Mouse (Mus musculus) splenic B cell, adult 2 months (primary cell): ENCODE data around the gene Dolk.

Experiments used
- DNase-seq: peaks from one replicate; pipeline ENCODE4 v3.0.0-alpha.2; 2011; ENCODE audit warnings: low read depth, low spot score
- H3K27me3 ChIP-seq: 2 replicates; pipeline ENCODE4 v1.6.1; 2012; ENCODE audit warnings: mild to moderate bottlenecking, low read length, moderate library complexity, mixed read lengths; ENCODE audit not compliant: control insufficient read depth, poor library complexity, insufficient read depth, severe bottlenecking
- H3K36me3 ChIP-seq: 2 replicates; pipeline ENCODE4 v1.6.1; 2012; ENCODE audit warnings: mild to moderate bottlenecking, low read length, moderate library complexity, mixed read lengths; ENCODE audit not compliant: control insufficient read depth, poor library complexity, insufficient read depth, severe bottlenecking

The Dolk gene

GRCm38 (mm10) chr2:30261921-30262839 is 24.0 kb downstream of the Dolk start:
- Histone ChIP-seq H3K27me3 (no peaks in the 10 kb centered on the region), H3K36me3 (peaks cover 6% of the 10 kb centered on the region)
- no peak for DNase-seq

DNA sequence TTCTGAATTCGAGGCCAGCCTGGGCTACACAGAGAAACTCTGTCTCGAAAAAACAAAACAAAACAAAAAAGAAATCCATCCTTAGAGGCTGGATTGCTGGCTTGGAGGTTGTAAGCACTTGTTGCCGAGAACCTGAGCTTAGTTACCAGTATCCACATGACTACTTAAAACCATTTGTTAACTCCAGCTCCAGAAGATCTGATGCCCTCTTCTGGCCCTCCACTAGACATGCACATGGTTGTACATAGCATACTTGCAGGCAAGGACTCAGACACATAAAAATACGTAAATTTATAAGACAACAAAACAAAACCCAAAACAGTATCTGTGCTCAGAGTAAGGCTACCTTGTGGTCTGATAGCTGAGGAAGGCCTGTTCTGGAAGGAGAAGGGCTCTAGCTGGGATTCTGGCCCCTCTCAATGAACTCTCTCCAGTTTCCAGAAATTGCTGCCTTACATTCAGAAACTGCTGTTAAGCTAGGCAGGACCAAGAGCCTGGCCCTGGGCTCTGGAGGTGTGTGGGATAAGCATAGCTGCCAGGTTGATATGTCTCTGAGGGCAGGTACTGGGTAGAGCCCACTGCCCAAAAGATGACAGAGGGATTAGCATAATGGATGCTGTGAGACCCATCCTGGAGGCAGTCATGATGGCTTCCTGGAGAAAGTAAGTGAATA is 24.9 kb downstream of the Dolk start:
- Histone ChIP-seq H3K27me3 (no peaks in the 10 kb centered on the region), H3K36me3 (peaks cover 12% of the 10 kb centered on the region)
- DNase-seq, result peak; percentile 43

DNA sequence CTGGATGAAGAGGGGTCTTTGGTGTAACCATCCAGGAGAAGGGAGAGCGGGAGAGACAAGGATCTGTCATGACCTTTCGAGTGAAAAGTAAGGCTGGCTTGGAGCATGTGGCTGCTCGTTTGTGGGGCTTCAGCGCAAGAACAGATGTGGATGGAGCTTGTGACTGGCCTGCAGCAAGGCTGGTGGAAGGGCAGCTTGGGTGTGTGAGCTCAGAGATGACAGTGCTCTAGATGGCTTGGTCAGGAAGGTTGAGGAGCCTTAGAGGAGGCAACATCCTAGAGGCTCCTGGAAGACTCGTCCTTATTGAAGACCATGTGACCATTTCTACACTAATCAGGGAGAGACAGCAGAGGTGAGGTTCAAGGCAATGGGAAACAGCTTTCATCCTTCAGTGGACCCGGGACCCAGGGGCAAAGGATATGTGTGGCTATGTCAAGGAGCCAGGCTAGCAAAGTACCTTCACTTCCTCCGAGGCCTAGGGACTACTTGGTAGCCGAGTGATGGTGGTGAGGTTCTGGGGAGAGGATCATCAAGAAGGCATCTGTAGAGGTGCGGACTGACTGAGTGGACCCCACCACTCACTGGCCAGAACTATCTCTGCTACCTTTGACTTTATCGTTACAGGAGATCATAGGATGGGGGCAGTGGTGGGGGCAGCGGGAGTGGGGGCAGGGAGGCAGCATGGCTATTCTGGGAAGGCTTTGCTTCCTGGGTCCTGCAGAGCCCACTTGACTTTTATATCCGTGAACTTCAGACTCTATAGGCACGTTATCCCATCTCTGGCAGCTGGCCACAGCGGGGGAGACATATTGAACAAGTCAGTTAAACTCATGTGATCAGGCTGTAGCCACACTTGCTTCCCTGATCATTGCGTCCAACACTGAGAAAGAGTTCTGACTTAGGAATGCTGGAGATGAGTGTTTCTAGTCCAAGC is 26.7 kb downstream of the Dolk start:
- H3K36me3 ChIP-seq, result peaks cover 15% of the 10 kb centered on the region
- DNase-seq, result no peak
- no peaks in the 10 kb centered on the region for H3K27me3 ChIP-seq

- H3K27me3 ChIP-seq, result no peaks in the 10 kb centered on the region
- peaks cover 15% of the 10 kb centered on the region for H3K36me3 ChIP-seq
- no peak for DNase-seq
Measured at GRCm38 (mm10) chr2:30258600-30258999, 27.5 kb downstream of the Dolk start.

DNA sequence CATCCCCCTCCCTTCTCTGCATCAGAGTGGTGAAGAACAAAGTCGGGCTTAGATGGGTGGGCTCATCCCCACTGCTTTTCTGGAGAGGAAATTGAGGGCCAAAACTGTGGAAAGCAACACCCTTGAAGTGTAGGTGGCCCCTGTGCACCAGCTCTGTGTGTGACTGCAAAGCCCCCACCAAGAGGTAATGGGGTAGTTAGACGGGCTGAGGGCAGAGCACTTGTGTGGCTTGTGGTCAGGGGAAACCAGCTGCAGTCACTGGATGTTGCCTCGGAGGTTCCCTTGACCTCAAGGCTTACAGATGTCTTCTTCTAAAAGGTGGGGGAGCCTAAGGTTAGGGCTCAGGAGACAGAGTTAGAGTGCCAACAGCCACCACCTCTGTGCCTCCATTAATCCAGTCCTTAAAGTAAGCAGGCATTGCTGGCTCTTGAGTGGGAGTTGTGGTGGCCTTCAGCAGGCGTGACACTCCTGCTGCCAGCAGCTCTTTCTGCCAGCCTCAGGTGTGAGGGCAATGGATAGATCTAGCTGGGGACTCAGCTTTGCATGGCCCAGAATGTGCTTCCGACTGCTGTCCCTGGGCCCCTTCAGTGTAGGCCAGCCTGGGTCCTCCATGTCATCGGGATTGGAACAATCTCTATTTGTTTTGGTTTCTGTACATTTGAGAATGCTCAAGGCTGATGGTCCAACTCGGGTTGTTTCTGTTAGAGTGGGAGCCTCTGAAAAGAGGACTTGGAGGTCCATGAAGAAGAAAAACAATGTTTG is 28.3 kb downstream of the Dolk start:
- Histone ChIP-seq H3K36me3 (peaks cover 11% of the 10 kb centered on the region), H3K27me3 (no peaks in the 10 kb centered on the region)
- no peak for DNase-seq

- H3K36me3 ChIP-seq, result peaks cover 11% of the 10 kb centered on the region
- H3K27me3 ChIP-seq, result no peaks in the 10 kb centered on the region
- DNase-seq, result no peak
Measured at GRCm38 (mm10) chr2:30256616-30257350, 29.4 kb downstream of the Dolk start.

- Histone ChIP-seq H3K27me3 (no peaks in the 10 kb centered on the region), H3K36me3 (peaks cover 11% of the 10 kb centered on the region)
- no peak for DNase-seq
Measured at GRCm38 (mm10) chr2:30255631-30256395, 30.3 kb downstream of the Dolk start.

DNA sequence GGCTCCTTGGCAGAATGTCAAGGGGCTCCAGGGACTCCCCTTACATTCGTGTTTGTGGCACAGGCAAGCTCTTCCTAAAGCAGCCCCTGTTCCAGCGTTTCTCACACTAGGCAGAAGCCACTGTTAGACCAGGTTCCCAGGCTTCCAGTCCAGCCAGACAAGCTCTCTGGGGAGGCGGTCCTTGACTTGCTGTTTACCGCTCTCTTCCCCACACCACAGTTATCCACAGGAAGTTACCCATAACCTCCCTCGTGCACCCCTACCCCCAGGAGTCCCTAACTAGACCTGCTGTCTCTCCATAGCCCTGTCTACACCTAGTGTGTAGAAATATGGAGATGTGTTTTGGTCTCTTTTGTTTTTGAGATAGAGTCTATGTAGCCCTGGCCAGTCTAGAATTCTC is 32.3 kb downstream of the Dolk start:
- DNase-seq, result no peak
- H3K36me3 ChIP-seq, result peaks cover 11% of the 10 kb centered on the region
- H3K27me3 ChIP-seq, result no peaks in the 10 kb centered on the region

DNA sequence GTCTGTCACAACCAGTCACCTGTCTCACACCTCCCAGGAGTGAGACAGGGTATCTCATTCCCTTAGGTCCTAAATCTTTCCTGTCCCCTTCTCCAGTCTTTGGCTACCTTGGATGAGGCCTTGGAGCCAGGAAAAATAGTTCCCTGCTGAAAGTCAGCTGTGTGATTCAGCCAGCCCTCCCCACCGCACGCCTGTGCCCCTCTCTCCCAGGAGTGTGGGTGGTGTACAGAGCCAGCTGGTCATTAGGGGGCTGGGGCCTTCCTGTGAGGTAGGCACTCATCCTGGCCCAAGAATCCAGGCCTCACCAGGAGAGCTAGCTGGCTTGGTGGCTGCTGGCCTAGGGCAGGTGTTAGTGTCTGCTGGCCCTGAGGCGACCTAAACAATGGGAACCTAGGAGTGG is 33.6 kb downstream of the Dolk start:
- peaks cover 9% of the 10 kb centered on the region for H3K36me3 ChIP-seq
- no peaks in the 10 kb centered on the region for H3K27me3 ChIP-seq
- no peak for DNase-seq

DNA sequence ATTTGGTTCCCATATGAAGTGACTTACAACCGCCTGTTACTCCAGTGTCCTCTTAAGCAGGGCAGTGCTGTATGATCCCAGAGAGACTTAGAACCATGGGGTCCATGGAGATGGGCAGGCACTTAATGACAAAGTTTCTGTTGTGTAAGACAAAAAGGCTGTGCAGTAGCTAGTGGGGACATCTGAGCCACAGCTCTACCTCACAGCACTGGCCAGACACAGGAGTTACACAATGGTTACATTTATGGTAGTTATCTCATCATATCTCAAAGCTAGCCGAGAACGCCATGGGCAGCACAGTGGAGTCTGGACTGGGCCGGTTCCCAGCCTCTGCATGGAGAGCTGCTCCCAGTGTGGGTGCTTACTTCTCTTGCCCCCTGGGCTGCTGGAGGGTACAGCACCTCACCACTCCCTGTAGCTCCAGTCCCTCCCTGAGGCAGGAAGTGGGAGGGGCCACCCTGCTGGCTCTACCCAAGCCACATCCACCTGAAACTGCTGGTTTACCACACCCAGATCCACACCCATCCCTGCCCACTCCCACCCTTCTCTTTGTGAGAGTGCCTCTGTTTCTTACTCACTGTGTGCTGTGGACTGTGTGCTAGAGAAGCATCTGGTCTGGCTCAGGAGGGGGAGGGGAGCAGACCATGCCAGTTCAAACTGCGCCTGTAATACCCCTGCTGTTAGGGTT is 34.6 kb downstream of the Dolk start:
- peak; percentile 74 for DNase-seq
- H3K36me3 ChIP-seq, result peaks cover 6% of the 10 kb centered on the region
- no peaks in the 10 kb centered on the region for H3K27me3 ChIP-seq

- peaks cover 1% of the 10 kb centered on the region for H3K36me3 ChIP-seq
- DNase-seq, result no peak
- H3K27me3 ChIP-seq, result no peaks in the 10 kb centered on the region
Measured at GRCm38 (mm10) chr2:30250166-30251128, 35.7 kb downstream of the Dolk start.

- no peak for DNase-seq
Measured at GRCm38 (mm10) chr2:30249182-30249581, 37.0 kb downstream of the Dolk start.

More at GRCm38 (mm10) chr2:30249182-30249581, 37.0 kb downstream of the Dolk start:
- Histone ChIP-seq H3K27me3 (no peaks in the 10 kb centered on the region), H3K36me3 (no peaks in the 10 kb centered on the region; the same call in 1 of the 2 replicates)
